Mouse (Mus musculus) erythroblast, embryonic 14.5 days (primary cell): ENCODE data around the gene Syn3.

Experiments
- GATA1 ChIP-seq: IDR thresholded peaks from 2 replicates; pipeline ENCODE4 v1.6.1; 2012; ENCODE audit warnings: low read length, inconsistent platforms, mixed read lengths
- TAL1 ChIP-seq: IDR thresholded peaks from 3 replicates; pipeline ENCODE4 v1.6.1; 2012; ENCODE audit warnings: low read length, inconsistent platforms, mixed read lengths

- TF ChIP-seq TAL1 (no peak), GATA1 (no peak)
Measured at GRCm38 (mm10) chr10:86006455-86006854, 492.2 kb downstream of the Syn3 start.
